Mouse (Mus musculus) neural tube, embryonic 14.5 days (tissue): ENCODE data around the gene Serinc3. TPM values are rescaled to one million over a fixed set of nuclear protein-coding genes. Genes with fewer than 3 reads are reported as not detected.
A peak's percentile ranks its signal among the peaks of the same experiment; 100 is the strongest.

Experiments
- ATAC-seq: fragments of 200-750 bp; cut with Nextera tagmentation; 2 replicates; pipeline ENCODE4 v1.8.0; 2017; ENCODE audit warnings: low read depth, mild to moderate bottlenecking, moderate TSS enrichment, moderate library complexity
- H3K27ac ChIP-seq: fragments of 300-500 bp; sonication (generic); 2 replicates; pipeline ENCODE4 v1.5.1; 2014; ENCODE audit warnings: low read depth, mild to moderate bottlenecking, control low read depth, low read length, moderate library complexity, mixed read lengths
- H3K27me3 ChIP-seq: fragments of 300-500 bp; sonication (generic); 2 replicates; pipeline ENCODE4 v1.6.1; 2014; ENCODE audit warnings: low read length; ENCODE audit not compliant: control insufficient read depth, insufficient read depth
- H3K36me3 ChIP-seq: fragments of 300-500 bp; sonication (generic); 2 replicates; pipeline ENCODE4 v1.6.1; 2014; ENCODE audit warnings: low read length, mixed read lengths; ENCODE audit not compliant: control insufficient read depth, insufficient read depth
- H3K4me1 ChIP-seq: fragments of 300-500 bp; sonication (generic); 2 replicates; pipeline ENCODE4 v1.6.1; 2014; ENCODE audit warnings: low read length; ENCODE audit not compliant: control insufficient read depth, insufficient read depth
- H3K4me2 ChIP-seq: fragments of 300-500 bp; sonication (generic); 2 replicates; pipeline ENCODE4 v1.6.1; 2014; ENCODE audit warnings: mild to moderate bottlenecking, low read depth, low read length, control low read depth
- H3K4me3 ChIP-seq: fragments of 300-500 bp; sonication (generic); 2 replicates; pipeline ENCODE4 v1.5.1; 2014; ENCODE audit warnings: low read depth, low read length, control low read depth, mixed read lengths
- H3K9ac ChIP-seq: fragments of 300-500 bp; sonication (generic); replicated peaks from 2 replicates; pipeline ENCODE4 v1.6.1; 2014; ENCODE audit warnings: low read depth, mild to moderate bottlenecking, control low read depth, low read length, mixed read lengths
- H3K9me3 ChIP-seq: fragments of 300-500 bp; sonication (generic); 2 replicates; pipeline ENCODE4 v1.6.1; 2016; ENCODE audit warnings: low read length; ENCODE audit not compliant: control insufficient read depth
- WGBS: fragments of 180-500 bp; shearing (Covaris S2); extraction: QIAGEN DNeasy Blood & Tissue Kit; methylation state at CpG from one replicate; pipeline ENCODE4 v1.1.7; 2014; 5-methylcytosine and 5-hydroxymethylcytosine counted together
- polyA plus RNA-seq: library from polyadenylated mRNA; unstranded; fragments of >200 nt; fragmentation: Nextera tagmentation; extraction: Ambion mirVana; gene quantifications from 2 replicates; pipeline ENCODE4 v1.2.1, GENCODE M21; 2014

Gene Serinc3
- polyA plus RNA-seq, 1 experiment from 2014 or later: 39.0 TPM

DNA sequence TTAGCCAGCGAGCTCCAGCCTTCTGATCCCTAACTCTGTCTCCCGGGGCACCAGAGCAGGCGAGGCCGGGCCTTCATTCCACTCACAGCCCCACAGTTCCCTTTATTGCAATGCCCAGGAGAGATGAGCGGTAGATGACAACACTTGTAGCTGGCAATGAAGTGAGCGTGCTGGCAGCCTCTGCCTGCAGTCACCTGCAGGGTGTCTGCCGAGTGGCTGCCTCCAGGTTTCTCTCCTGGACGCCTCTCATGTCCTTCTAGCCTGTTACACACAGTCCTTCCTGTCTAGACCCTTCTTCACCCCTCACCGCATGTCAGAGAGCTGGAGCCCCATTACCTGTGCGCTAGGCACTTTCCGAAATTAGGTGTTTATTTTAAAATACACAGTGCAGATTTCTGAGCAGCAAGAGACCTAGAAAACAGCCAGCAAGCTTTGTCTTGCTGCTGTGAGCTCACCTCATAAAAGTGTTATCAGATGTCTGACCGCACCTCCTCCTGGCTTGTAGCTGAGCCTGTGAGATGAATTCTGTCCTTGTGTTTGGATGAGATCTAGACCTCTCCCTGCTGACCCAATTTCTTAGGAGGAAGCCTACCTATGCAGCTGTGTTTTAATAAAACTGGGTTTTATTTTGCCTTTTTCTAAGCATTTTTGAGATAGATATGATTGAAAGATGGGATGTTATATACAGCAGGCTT, 35.5 kb downstream of the Serinc3 start:
- H3K4me3 ChIP-seq: no peak overlapping the region
- WGBS: 81% methylated on average over 12 of the region's 12 CpGs
- no peaks in the 10 kb centered on the region for H3K27me3 ChIP-seq
- H3K4me2 ChIP-seq: no peak overlapping the region
- no peaks in the 10 kb centered on the region for H3K9me3 ChIP-seq
- ATAC-seq: no peak
- peaks cover 20% of the 10 kb centered on the region for H3K36me3 ChIP-seq
- H3K27ac ChIP-seq: no peak overlapping the region
- no peak overlapping the region for H3K9ac ChIP-seq
- H3K4me1 ChIP-seq: no peaks in the 10 kb centered on the region

DNA sequence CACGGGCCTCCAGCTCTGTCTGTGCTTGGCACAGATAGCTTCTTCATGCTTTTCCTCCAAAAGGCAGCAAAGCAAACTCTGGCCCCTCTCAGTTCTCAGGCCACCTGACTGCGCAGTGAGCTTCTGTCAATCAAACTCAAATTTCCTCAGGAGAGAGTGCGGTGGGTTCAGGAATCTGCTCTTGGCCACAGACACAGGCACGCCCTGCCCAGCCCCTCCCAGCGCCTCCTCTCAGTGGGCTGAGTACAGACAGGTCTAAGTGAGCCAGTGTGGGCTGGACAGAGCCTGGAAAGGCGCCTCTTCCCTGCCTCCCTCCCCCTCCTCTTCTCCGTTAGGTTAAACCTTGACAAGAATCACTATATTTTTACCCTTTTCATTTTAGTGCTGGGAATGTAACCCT, 36.9 kb downstream of the Serinc3 start:
- no peak overlapping the region for H3K27ac ChIP-seq
- 93% methylated on average over 7 of the region's 7 CpGs for WGBS
- H3K9me3 ChIP-seq: no peaks in the 10 kb centered on the region
- H3K9ac ChIP-seq: no peak overlapping the region
- H3K4me3 ChIP-seq: no peak overlapping the region
- peaks cover 12% of the 10 kb centered on the region for H3K36me3 ChIP-seq
- ATAC-seq: no peak
- H3K4me2 ChIP-seq: no peak overlapping the region
- no peaks in the 10 kb centered on the region for H3K27me3 ChIP-seq
- H3K4me1 ChIP-seq: peaks cover 6% of the 10 kb centered on the region; the same call in 1 of the 2 replicates

DNA sequence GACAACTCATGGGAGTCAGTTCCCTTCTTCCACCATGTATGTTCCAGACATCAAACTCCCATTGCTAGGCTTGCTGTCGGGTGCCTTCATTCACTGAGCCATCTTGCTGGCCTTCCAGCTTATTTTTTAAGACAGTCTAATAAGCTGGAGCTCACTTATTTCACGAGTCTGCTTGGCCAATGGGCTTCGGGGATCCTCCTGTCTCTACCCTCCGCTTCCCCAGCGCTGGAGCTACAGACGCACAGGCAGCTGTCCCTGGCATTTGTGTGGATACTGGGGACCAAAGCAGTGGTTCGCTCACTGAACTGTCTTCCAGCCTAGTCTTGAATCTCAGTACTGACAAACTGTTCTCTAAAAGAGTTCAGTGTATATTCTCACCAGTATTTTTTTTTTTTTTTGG, 38.8 kb downstream of the Serinc3 start:
- 91% methylated on average over 7 of the region's 7 CpGs for WGBS
- no peaks in the 10 kb centered on the region for H3K9me3 ChIP-seq
- H3K27ac ChIP-seq: no peak overlapping the region
- H3K4me3 ChIP-seq: no peak overlapping the region
- H3K36me3 ChIP-seq: peaks cover 5% of the 10 kb centered on the region
- H3K27me3 ChIP-seq: no peaks in the 10 kb centered on the region
- peaks cover 9% of the 10 kb centered on the region; the same call in 1 of the 2 replicates for H3K4me1 ChIP-seq
- no peak overlapping the region for H3K9ac ChIP-seq
- no peak overlapping the region for H3K4me2 ChIP-seq
- no peak for ATAC-seq

DNA sequence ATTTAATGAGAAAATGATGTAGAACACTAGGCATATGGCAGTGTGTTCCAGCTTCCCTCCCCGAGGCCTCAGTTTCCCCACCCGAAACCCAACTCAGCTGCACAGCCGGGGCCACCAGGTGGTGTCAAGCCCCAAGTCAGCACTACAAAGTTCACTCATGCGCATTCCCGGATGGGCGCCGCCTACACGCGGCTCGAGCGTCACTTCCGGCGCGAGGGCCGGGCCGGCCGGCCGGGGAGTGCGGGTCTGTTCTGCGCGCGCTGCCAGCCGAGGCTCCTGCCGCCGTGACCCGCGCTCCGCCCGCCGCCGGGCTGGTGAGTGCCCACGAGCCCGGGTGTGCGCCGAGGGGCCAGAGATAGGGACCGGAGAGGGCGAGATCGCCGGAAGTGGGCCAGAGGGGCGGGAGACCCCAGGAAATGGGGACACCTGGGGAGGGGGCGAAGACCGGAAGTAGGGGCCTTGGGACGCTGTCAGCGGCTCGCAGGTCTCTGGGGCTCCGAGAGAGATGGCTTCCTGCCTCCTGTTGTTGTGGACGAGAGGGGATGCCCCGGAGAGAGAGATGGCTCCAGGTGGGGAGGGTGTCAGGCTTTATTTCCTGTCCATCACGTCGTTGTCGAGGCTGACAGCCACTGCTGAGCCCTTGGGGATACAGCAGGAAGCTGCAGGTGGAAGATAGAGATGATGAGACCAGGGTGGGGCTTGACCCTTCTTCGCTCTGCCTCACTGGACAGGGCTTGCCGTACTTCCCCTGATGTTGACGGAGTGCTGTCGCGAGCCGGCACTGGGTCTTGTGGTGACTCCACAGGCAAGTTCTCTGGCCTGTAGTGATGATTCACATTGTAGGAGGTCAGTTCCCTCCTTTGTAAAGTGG, 42.6 kb downstream of the Serinc3 start, which contains the start of gene Ttpal:
Gene Ttpal (plus strand): TSS at position 214 of the 871 bp plus-strand sequence.
- peaks cover 9% of the 10 kb centered on the region; the same call in 1 of the 2 replicates for H3K4me1 ChIP-seq
- no peaks in the 10 kb centered on the region for H3K27me3 ChIP-seq
- no peaks in the 10 kb centered on the region for H3K9me3 ChIP-seq
- H3K4me3 ChIP-seq: peak within 1 kb of the TSS; percentile 72
- H3K4me2 ChIP-seq: peak within 1 kb of the TSS; percentile 92
- peak; percentile 96 for ATAC-seq
- WGBS: 3% methylated on average over 57 of the region's 57 CpGs
- H3K36me3 ChIP-seq: no peaks in the 10 kb centered on the region
- peak within 1 kb of the TSS; percentile 88 for H3K27ac ChIP-seq
- peak within 1 kb of the TSS; percentile 81 for H3K9ac ChIP-seq

DNA sequence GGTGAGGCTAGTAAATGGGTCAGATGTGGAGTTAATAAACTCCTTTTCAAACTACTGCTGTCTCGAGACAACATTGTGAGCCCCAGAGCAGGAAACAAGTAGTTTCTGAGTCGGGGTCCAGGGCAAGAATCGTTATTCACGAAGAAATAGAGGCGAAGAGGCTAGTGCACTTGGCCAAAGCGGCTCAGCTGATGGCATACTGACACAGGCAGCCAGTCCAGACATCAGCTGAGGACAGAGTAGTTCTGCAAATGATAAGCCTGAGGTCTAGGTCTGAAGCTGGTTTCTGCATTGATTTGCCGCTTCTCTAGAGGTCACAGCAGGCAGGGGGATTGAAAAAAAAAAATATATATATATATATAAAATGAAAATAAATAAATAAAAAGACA, 43.2 kb downstream of the Serinc3 start:
- no peak for ATAC-seq
- WGBS: 84% methylated on average over 7 of the region's 7 CpGs

DNA sequence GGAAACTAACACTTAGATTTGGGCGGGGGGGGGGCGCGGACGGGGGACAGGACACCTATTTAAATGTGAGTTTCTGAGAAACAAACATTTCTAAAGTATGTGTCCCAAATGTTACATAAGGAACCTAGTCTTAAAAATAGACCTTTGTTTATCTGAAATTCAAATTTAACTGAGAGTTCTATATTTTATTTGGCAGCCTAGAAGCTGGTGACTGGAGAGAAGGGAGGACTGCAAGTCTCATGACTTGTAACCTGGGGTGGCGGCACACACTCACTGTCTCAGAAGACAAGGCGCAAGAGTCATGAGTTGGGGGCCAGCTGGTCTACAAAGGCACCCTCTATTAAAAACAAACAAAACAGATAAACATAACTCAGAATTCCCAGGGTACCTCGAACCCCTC, 43.9 kb downstream of the Serinc3 start:
- no peak for ATAC-seq
- 90% methylated on average over 7 of the region's 7 CpGs for WGBS
- H3K27me3 ChIP-seq: no peaks in the 10 kb centered on the region

More for the DNA sequence above, 43.2 kb downstream of the Serinc3 start:
- no peaks in the 10 kb centered on the region for H3K9me3 ChIP-seq
- H3K27me3 ChIP-seq: no peaks in the 10 kb centered on the region
- H3K9ac ChIP-seq: no peak overlapping the region; the same call in 1 of the 2 replicates
- H3K4me3 ChIP-seq: peak overlapping the region; percentile 72; the same call in 1 of the 2 replicates
- H3K4me2 ChIP-seq: peak overlapping the region; percentile 92
- H3K4me1 ChIP-seq: peaks cover 9% of the 10 kb centered on the region; the same call in 1 of the 2 replicates
- peak overlapping the region; percentile 88; the same call in 1 of the 2 replicates for H3K27ac ChIP-seq
- H3K36me3 ChIP-seq: no peaks in the 10 kb centered on the region

DNA sequence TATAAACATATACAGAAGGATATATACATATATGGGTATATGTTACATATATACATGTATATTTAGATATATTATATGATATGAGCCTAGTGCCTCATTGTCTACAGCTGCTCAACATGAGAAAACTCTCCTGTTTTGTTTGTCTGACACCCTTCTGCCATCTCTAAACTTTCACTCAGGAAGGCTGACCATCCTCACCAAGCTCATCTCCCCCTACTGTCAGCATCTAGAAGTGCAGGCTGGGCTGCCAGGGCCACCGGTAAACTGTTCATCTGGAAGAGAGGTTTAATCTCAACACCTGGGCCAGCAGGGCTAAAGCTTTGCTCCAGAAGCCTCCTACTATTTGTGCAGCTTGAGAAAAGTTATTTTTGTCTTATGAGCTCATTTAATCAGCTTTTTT, 45.7 kb downstream of the Serinc3 start:
- Histone ChIP-seq H3K4me3 (no peak overlapping the region), H3K27me3 (no peaks in the 10 kb centered on the region), H3K4me2 (no peak overlapping the region), H3K4me1 (peaks cover 9% of the 10 kb centered on the region; the same call in 1 of the 2 replicates), H3K36me3 (no peaks in the 10 kb centered on the region), H3K27ac (no peak overlapping the region), H3K9me3 (no peaks in the 10 kb centered on the region), H3K9ac (no peak overlapping the region)
- ATAC-seq: no peak
- WGBS: 6% methylated on average over 1 of the region's 1 CpGs

More for the DNA sequence above, 43.9 kb downstream of the Serinc3 start:
- Histone ChIP-seq H3K36me3 (no peaks in the 10 kb centered on the region), H3K4me2 (no peak overlapping the region), H3K4me3 (no peak overlapping the region), H3K9ac (no peak overlapping the region), H3K4me1 (peaks cover 9% of the 10 kb centered on the region; the same call in 1 of the 2 replicates), H3K27ac (no peak overlapping the region), H3K9me3 (no peaks in the 10 kb centered on the region)

DNA sequence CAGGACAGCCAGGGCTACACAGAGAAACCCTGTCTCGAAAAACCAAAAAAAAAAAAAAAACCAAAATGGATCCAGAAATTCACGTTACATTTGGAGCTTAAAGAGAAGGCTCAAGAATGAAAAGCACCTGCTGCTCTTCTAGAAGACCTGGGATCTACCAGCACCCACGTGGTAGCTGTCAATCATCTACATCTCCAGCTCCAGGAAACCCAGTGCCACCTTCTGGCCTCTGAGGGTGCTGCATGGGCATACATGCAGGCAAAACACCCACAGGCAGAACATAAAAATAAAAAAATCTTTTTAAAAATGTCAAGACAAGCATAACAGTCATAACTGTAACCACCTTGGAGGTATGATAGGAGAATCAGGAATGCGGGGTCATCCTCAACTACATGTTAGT, 47.3 kb downstream of the Serinc3 start:
- ATAC-seq: no peak
- H3K4me2 ChIP-seq: no peak overlapping the region
- 66% methylated on average over 4 of the region's 4 CpGs for WGBS

DNA sequence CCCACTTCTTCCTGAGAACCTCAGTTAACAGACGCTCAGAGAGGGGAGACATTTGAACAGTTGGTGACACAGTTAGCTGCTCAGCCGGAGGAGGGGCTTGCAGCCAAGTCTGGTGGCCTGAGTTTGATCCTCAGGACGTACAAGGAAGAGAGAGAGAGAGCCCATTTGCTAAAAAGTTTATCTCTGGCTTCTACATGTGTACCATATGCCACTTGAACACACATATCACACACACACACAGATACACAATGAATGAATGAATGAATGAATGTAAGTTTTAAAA, 48.1 kb downstream of the Serinc3 start:
- Histone ChIP-seq H3K27ac (no peak overlapping the region), H3K4me2 (no peak overlapping the region), H3K36me3 (no peaks in the 10 kb centered on the region), H3K9me3 (no peaks in the 10 kb centered on the region), H3K9ac (no peak overlapping the region), H3K27me3 (no peaks in the 10 kb centered on the region), H3K4me1 (no peaks in the 10 kb centered on the region), H3K4me3 (no peak overlapping the region)
- ATAC-seq: no peak
- 65% methylated on average over 3 of the region's 3 CpGs for WGBS

More for the DNA sequence above, 47.3 kb downstream of the Serinc3 start:
- Histone ChIP-seq H3K27me3 (no peaks in the 10 kb centered on the region), H3K4me3 (no peak overlapping the region), H3K9ac (no peak overlapping the region), H3K36me3 (no peaks in the 10 kb centered on the region), H3K9me3 (no peaks in the 10 kb centered on the region), H3K4me1 (peaks cover under 1% of the 10 kb centered on the region; the same call in 1 of the 2 replicates), H3K27ac (no peak overlapping the region)
